Mouse (Mus musculus) ES-Bruce4 (cell line): ENCODE data around the gene Clrn2.

Experiments used
- CTCF ChIP-seq: IDR thresholded peaks from one replicate; pipeline ENCODE4 v1.8.1; 2011; ENCODE audit warnings: low read depth, low read length
- EP300 ChIP-seq: IDR thresholded peaks from 2 replicates; pipeline ENCODE4 v1.6.1; 2011; ENCODE audit warnings: low read depth, low read length; ENCODE audit not compliant: insufficient read depth
- POLR2A ChIP-seq: IDR thresholded peaks from one replicate; pipeline ENCODE4 v1.8.1; 2011; ENCODE audit warnings: low read length; ENCODE audit not compliant: insufficient read depth

- TF ChIP-seq CTCF (no peak), POLR2A (no peak), EP300 (no peak)
Observed at GRCm38 (mm10) chr5:45491776-45492175, 38.2 kb downstream of the Clrn2 start.
